Mouse (Mus musculus) cerebellum, postnatal 14 days (tissue): Measurements from ENCODE around the gene Hnf1a.
A peak's percentile ranks its signal among the peaks of the same experiment; 100 is the strongest.

Source experiments
- DNase-seq, 2 experiments: peaks; one replicate each; pipeline ENCODE4 v3.0.0; 2021; ENCODE audit warnings: mixed read lengths in 2 of 2

Gene Hnf1a

DNA sequence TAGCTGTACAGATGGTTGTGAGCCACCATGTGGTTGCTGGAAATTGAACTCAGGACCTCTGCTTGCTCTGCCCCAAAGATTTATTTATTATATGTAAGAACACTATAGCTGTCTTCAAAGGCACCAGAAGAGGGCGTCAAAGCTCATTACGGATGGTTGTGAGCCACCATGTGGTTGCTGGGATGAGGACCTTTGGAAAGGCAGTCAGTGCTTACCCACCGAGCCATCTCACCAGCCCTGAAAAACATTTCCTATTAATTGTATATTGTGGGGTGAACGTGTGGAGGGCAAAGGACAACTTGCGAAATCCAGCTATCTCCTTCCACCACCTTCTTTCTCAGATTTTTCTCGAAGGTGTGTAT, 8.0 kb upstream of the Hnf1a start:
- no peak for DNase-seq

DNA sequence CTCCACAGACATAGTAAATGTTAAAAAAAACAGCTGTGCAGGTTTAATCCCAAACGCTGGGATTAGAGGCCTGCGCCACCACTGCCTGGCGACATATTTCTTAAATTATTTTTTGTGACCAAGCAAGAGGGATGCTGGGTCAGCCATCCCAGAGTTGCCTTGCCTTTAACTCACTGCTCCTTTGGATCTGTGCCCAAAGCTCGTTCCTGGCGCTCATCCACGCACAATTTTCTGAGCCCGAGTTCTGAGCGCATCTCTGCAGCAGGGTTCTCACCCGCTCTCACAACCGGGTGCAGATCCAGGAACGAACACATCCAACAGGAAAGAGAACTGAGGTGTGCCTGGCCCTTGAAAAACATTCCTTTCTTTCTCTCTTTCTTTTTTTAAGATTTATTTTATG, 7.6 kb upstream of the Hnf1a start:
- peak; percentile 56 to 71 for DNase-seq

GRCm38 (mm10) chr5:114976935-114977334, 6.0 kb upstream of the Hnf1a start:
- DNase-seq = no peak

GRCm38 (mm10) chr5:114973131-114973530, 2.2 kb upstream of the Hnf1a start:
- no peak for DNase-seq

DNA sequence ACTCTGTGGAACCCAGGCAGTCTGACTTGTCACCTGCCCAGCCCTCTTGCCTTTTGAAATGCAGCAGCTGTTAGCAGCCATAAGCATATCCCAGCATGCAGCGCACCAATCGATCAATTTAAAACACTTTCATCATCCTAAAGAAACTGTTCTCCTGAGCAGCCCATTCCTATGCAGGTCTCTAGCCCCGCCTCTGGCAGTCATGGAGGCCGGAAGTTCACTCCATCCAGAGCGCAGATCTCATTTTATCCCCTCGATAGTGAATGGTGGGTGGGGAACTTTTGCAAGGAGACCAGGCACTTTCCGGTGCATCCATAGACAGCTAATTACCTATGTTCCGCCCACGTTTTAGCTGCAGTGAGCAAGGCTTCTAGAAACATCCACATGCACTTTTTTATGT, 1.3 kb upstream of the Hnf1a start:
- DNase-seq = no peak

DNA sequence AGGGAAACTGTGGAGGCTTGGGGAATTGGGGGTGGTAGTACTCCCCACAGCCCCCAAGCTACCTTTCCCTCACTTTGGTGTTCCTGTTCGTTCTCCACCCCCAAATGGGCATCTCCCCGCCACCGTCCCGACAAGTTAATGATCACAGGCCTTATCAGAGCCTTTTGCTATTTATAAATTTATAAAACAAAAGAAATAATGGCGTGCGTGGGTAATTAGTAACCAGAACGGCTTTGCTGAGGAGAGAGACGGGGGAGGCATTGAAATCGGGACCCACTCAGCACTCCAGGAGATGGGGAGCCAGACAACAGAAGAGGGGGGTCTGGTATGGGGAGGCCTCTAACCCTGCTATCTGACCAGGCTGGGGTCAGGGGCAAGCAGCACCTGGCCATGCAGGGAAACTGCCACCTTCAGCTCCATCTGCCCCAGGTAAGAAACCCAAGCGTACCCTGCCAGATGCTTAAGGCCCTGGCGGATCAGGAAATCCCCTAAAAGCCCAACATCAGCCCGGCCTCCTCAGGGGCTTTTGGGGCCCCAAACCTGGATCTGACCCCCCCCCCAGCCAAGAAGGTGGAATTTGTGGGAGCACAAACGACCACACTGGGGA, 1.2 kb downstream of the Hnf1a start:
- DNase-seq = no peak

DNA sequence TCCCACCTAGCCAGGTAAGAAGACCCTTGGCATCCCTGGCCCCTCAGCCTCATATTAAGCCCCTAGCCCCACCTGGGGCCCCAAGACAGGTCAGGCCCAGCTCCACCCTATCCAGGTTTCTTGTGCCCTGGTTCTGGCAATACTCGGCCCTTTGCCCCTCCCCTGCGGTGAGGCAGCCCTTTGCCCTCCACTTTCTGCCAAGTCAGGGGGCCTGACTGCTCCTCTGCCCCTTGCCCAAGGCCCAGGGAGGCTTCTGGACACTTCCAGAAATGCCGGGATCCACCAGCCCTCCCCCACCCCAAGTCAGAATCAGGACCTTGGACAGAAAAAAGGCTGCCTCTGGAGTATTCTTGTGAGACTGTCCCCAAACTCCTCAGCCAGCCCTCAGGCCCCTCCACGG, 1.8 kb downstream of the Hnf1a start:
- no peak for DNase-seq

GRCm38 (mm10) chr5:114968651-114969050, 2.2 kb downstream of the Hnf1a start:
- DNase-seq = no peak

GRCm38 (mm10) chr5:114967523-114968268, 3.2 kb downstream of the Hnf1a start:
- peak; percentile 46 to 60 for DNase-seq

GRCm38 (mm10) chr5:114964967-114965898, 5.7 kb downstream of the Hnf1a start:
- no peak for DNase-seq

GRCm38 (mm10) chr5:114964315-114964966, 6.5 kb downstream of the Hnf1a start:
- DNase-seq = no peak

GRCm38 (mm10) chr5:114961590-114962360, 9.1 kb downstream of the Hnf1a start:
- DNase-seq = no peak

DNA sequence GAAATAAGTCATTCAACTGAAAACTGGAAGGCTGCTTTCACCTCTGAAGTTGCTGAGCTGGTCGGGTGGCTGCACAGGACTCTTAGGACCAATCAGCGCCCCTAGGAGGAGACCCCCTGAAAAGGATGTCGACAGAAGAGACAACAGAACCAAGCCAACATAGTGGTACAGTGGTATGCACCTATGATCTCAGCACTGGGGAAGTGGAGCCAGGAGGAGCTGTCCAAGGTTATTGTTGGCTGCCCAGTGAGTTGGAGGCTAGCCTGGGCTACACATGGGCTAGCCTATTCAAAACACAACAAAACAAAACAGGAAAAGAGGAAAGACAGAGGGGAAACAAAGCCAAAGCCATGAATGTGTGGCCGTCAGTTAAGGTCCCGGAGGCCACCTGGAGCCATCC, 12.8 kb downstream of the Hnf1a start:
- DNase-seq = no peak

DNA sequence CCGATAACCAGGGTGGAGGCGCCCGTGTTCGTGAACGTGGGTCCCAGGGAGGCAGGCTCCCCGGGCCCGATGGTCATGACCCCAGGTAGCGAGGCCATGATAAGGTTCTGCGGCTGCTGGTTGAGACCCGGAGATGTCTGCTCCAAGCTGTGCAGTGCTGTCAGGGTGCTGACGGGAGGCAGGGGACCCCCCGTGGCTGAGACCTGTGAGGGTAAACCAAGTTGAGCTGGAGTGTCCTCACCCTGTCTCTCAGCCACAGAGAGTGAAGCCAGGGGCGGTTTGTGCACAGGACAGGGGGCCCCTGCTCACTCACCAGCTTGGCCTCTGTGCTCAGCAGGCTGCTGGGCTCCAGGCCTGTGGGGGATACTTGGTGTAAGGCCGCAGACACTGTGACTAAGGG, 17.6 kb downstream of the Hnf1a start:
- no peak for DNase-seq

DNA sequence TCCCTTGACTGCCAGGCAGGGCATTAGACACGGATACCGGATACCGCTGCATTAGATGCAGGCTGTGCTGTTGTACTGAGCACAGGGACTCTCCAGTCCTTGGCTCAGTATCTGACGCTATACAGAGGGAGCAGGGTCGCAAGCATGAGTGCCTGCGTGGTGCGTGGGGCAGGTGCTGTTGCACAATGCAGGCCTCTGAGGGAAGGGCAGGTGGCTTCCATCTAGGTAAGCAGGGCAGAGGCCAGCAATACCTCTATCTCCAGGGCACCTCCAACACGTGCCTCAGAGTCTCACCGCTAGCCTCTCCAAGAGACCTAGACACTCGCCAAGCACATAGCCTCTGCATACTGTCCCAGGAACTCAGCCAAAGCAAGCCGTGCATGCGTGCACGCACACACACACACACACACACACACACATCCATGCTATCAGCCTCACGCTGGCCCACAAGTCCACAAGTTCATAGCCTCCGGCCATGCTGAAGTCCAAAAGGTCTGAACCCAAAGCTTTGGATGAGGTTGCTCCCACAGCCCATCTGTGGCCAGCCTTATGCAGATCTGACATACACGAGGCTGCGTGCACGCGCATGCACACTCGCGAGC, 19.5 kb downstream of the Hnf1a start:
- DNase-seq = peak in 1 of 2 experiments; percentile 41

DNA sequence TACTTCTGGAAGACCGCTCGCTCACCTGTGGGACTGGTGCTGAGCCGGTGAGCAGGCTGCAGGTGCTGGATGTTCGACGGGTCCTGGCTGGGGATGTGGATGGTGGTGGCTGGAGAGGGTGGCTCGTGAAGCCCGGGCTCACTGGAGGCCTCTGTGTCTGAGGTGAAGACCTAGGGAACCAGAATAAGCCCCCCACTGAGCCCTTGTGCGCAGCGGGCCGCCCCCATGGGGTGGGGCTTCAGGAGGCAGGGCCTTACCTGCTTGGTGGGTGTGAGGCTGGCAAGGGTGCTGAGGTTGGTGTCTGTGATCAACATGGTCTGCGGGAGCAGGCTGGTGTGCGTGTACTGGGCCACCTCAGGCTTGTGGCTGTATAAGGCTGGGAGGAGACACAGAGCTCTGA, 20.2 kb downstream of the Hnf1a start:
- DNase-seq = peak in 1 of 2 experiments; percentile 40

DNA sequence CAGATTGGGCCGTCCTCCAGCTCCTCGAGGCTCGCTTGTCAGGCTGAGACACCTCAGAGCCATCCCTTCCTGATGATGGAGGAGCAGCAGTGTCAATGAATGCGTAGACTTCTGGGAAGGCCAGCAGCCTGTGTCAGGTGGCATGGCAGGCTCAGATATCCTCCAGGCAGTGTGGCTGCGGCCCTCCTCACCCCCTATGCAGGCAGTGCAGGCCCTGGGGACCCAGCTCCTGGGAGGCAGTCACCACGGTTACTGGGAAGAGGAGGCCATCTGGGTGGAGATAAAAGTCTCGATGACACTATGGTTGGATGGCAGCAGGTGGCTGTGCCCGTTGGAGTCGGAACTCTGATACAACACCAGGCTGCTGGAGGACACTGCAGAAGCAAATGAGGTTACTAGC, 21.1 kb downstream of the Hnf1a start:
- DNase-seq = no peak

DNA sequence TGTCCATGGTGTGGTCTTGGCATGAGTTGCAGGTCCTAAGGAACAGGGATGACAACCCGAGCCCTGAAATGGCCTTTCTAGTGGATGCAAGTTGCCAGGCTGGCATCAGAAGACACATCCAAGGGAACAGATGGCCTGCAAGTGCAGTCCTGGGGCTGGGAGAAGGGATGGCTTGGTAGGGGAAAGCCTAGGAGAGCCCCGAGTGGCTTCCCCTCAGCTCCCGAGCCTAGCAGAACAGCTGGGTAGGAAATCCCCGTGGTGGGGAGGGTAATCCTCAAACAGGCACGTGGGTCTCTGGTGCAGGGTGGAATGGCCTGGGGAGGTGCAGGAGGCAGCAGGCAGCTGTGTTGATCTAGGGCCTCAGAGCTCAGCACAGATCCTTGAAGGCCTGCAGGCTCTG, 21.6 kb downstream of the Hnf1a start:
- DNase-seq = peak; percentile 71

DNA sequence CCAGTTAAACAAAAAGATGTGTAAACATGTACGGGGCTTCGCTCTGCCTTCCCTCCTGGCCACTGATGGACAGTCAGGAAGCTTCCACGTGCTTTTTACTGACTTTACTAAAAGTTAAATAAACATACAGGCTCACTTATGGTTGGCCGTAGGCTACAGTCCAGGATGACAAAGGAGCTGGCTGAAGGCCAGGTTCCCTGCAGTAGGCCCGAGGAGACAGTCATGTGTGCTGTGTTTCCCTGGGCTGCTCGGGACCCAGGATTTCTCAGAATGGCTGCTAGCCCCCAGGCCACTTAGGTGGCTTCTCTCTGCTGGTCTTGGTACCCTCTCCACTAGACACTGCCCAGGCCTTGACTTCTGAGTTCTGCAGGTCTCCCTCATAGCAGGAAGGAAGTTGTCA, 22.0 kb downstream of the Hnf1a start:
- DNase-seq = peak; percentile 79 to 80

DNA sequence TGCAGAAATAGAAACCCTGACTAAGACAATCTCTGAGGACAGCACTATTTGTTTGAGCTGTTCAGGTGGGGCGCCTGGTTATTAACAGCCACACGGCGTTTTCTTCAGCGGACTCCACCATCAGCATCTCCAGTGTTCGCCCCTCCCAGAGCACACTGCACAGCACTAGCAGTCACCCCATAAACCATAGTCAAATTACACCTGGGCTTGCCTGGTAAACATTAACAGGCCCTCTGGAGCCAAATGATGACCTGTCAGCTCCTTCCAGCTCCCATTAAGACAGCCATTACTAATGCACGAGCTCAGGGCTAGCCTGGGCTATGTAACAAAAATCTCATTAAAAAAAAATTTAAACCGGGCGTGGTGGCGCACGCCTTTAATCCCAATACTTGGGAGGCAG, 25.8 kb downstream of the Hnf1a start:
- DNase-seq = no peak

GRCm38 (mm10) chr5:114942766-114943130, 28.1 kb downstream of the Hnf1a start:
- DNase-seq = no peak
